Mouse (Mus musculus): ENCODE measurements around the gene Slc24a3. TPM values are rescaled to one million over a fixed set of nuclear protein-coding genes. Genes with fewer than 3 reads are reported as not detected.

Slc24a3 gene
- polyA plus RNA-seq, 1 experiment from 2014 or later = 1.1 TPM

GRCm38 (mm10) chr2:145477484-145477883 lies 309.9 kb downstream of the Slc24a3 start:
- no peak for ATAC-seq (replicated peaks; ENCODE audit: low FRiP score)

GRCm38 (mm10) chr2:145479676-145480075 lies 312.1 kb downstream of the Slc24a3 start:
- 79% methylated on average over 2 of the region's 2 CpGs for WGBS
- Histone ChIP-seq H3K4me3 (ENCODE audit: low read depth, low read length) (no peak overlapping the region), H3K4me2 (ENCODE audit: low read depth, low read length, severe bottlenecking) (no peak overlapping the region), H3K27me3 (ENCODE audit: control insufficient read depth, insufficient read depth, low read length) (no peaks in the 10 kb centered on the region), H3K27ac (ENCODE audit: low read depth, low read length) (no peak overlapping the region), H3K9ac (ENCODE audit: low read length) (no peak overlapping the region), H3K9me3 (ENCODE audit: control insufficient read depth, low read length) (no peaks in the 10 kb centered on the region), H3K36me3 (ENCODE audit: control insufficient read depth, insufficient read depth, low read length) (no peaks in the 10 kb centered on the region), H3K4me1 (replicated peaks; ENCODE audit: control insufficient read depth, insufficient read depth, low read length) (no peaks in the 10 kb centered on the region)
- ATAC-seq (replicated peaks; ENCODE audit: low FRiP score) = no peak
- no peak for DNase-seq (ENCODE audit: low spot score)

More at GRCm38 (mm10) chr2:145477484-145477883, 309.9 kb downstream of the Slc24a3 start:
- 54% methylated on average over 2 of the region's 2 CpGs for WGBS
- no peaks in the 10 kb centered on the region for H3K9me3 ChIP-seq (ENCODE audit: control insufficient read depth, low read length)
- H3K27me3 ChIP-seq (ENCODE audit: control insufficient read depth, insufficient read depth, low read length) = no peaks in the 10 kb centered on the region
- H3K4me1 ChIP-seq (replicated peaks; ENCODE audit: control insufficient read depth, insufficient read depth, low read length) = no peaks in the 10 kb centered on the region
- no peak overlapping the region for H3K4me2 ChIP-seq (ENCODE audit: low read depth, low read length, severe bottlenecking)
- no peaks in the 10 kb centered on the region for H3K36me3 ChIP-seq (ENCODE audit: control insufficient read depth, insufficient read depth, low read length)
- H3K9ac ChIP-seq (ENCODE audit: low read length) = no peak overlapping the region
- no peak for DNase-seq (ENCODE audit: low spot score)
- H3K4me3 ChIP-seq (ENCODE audit: low read depth, low read length) = no peak overlapping the region
- H3K27ac ChIP-seq (ENCODE audit: low read depth, low read length) = no peak overlapping the region

- no peaks in the 10 kb centered on the region for H3K4me1 ChIP-seq (replicated peaks; ENCODE audit: control insufficient read depth, insufficient read depth, low read length)
- H3K36me3 ChIP-seq (ENCODE audit: control insufficient read depth, insufficient read depth, low read length) = no peaks in the 10 kb centered on the region
- H3K4me3 ChIP-seq (ENCODE audit: low read depth, low read length) = no peak overlapping the region
- H3K9me3 ChIP-seq (ENCODE audit: control insufficient read depth, low read length) = no peaks in the 10 kb centered on the region
- H3K4me2 ChIP-seq (ENCODE audit: low read depth, low read length, severe bottlenecking) = no peak overlapping the region
- no peak overlapping the region for H3K9ac ChIP-seq (ENCODE audit: low read length)
- H3K27ac ChIP-seq (ENCODE audit: low read depth, low read length) = no peak overlapping the region
- DNase-seq (ENCODE audit: low spot score) = no peak
- ATAC-seq (replicated peaks; ENCODE audit: low FRiP score) = no peak
- H3K27me3 ChIP-seq (ENCODE audit: control insufficient read depth, insufficient read depth, low read length) = no peaks in the 10 kb centered on the region
Observed at GRCm38 (mm10) chr2:145500231-145500630, 332.7 kb downstream of the Slc24a3 start.

DNA sequence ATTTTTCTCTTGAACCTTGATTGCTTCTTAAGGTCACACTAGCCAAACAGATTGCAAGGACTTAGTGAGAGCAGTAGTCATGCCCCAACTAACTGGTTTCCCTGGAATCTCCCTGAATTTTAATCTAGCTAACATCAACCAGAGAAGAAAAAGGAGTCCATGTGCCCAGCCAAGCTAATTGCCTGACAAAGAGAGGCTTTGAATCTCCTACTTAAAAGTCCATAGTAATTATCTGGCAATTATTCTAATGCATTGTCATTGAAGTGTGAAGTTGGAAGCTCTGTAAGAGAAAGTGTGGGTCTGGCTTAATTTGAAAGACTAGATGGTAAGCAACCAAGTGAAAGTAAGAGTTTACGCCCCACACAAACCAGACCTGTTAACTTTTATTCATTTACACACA lies 333.9 kb downstream of the Slc24a3 start:
- Histone ChIP-seq H3K9ac (ENCODE audit: low read length) (no peak overlapping the region), H3K4me2 (ENCODE audit: low read depth, low read length, severe bottlenecking) (no peak overlapping the region), H3K27me3 (ENCODE audit: control insufficient read depth, insufficient read depth, low read length) (no peaks in the 10 kb centered on the region), H3K9me3 (ENCODE audit: control insufficient read depth, low read length) (no peaks in the 10 kb centered on the region), H3K4me3 (ENCODE audit: low read depth, low read length) (no peak overlapping the region), H3K4me1 (replicated peaks; ENCODE audit: control insufficient read depth, insufficient read depth, low read length) (no peaks in the 10 kb centered on the region), H3K36me3 (ENCODE audit: control insufficient read depth, insufficient read depth, low read length) (no peaks in the 10 kb centered on the region), H3K27ac (ENCODE audit: low read depth, low read length) (no peak overlapping the region)
- WGBS = 56% methylated on average over 1 of the region's 1 CpGs
- ATAC-seq (replicated peaks; ENCODE audit: low FRiP score) (peak; percentile 42; the same call in 1 of the 2 replicates), DNase-seq (ENCODE audit: low spot score) (no peak)

DNA sequence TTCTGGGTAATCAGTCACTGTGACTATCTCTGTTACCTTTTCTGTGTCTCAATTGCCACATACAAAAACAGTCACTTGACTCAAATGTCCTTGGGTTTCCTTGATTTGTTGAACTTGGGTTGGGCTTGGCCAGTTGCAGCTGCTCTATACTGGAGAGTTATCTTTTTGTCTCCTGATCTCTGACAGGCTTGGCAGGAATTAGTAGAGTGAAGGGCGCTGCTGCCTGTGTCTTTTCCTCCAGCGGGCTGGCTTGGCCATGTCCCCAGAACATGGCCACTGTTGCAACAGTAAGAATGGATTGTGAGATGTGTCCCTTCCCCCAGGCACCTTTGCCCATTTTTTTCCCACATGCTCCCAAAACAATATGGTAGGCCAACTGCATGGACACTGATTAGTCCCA lies 340.1 kb downstream of the Slc24a3 start:
- Histone ChIP-seq H3K4me3 (ENCODE audit: low read depth, low read length) (no peak overlapping the region), H3K27me3 (ENCODE audit: control insufficient read depth, insufficient read depth, low read length) (no peaks in the 10 kb centered on the region), H3K27ac (ENCODE audit: low read depth, low read length) (no peak overlapping the region), H3K9ac (ENCODE audit: low read length) (no peak overlapping the region), H3K9me3 (ENCODE audit: control insufficient read depth, low read length) (no peaks in the 10 kb centered on the region), H3K36me3 (ENCODE audit: control insufficient read depth, insufficient read depth, low read length) (no peaks in the 10 kb centered on the region), H3K4me1 (replicated peaks; ENCODE audit: control insufficient read depth, insufficient read depth, low read length) (no peaks in the 10 kb centered on the region), H3K4me2 (ENCODE audit: low read depth, low read length, severe bottlenecking) (no peak overlapping the region)
- 86% methylated on average over 2 of the region's 2 CpGs for WGBS
- DNase-seq (ENCODE audit: low spot score) = no peak
- no peak for ATAC-seq (replicated peaks; ENCODE audit: low FRiP score)

GRCm38 (mm10) chr2:145510650-145511225 lies 343.2 kb downstream of the Slc24a3 start:
- no peak for ATAC-seq (replicated peaks; ENCODE audit: low FRiP score)
- Histone ChIP-seq H3K4me1 (replicated peaks; ENCODE audit: control insufficient read depth, insufficient read depth, low read length) (no peaks in the 10 kb centered on the region), H3K4me2 (ENCODE audit: low read depth, low read length, severe bottlenecking) (no peak overlapping the region), H3K4me3 (ENCODE audit: low read depth, low read length) (no peak overlapping the region), H3K9ac (ENCODE audit: low read length) (no peak overlapping the region), H3K27ac (ENCODE audit: low read depth, low read length) (no peak overlapping the region), H3K36me3 (ENCODE audit: control insufficient read depth, insufficient read depth, low read length) (no peaks in the 10 kb centered on the region), H3K27me3 (ENCODE audit: control insufficient read depth, insufficient read depth, low read length) (no peaks in the 10 kb centered on the region), H3K9me3 (ENCODE audit: control insufficient read depth, low read length) (no peaks in the 10 kb centered on the region)
- no peak for DNase-seq (ENCODE audit: low spot score)
- 92% methylated on average over 7 of the region's 7 CpGs for WGBS

- H3K4me1 ChIP-seq (replicated peaks; ENCODE audit: control insufficient read depth, insufficient read depth, low read length) = no peaks in the 10 kb centered on the region
- no peak overlapping the region for H3K4me3 ChIP-seq (ENCODE audit: low read depth, low read length)
- no peaks in the 10 kb centered on the region for H3K36me3 ChIP-seq (ENCODE audit: control insufficient read depth, insufficient read depth, low read length)
- H3K27me3 ChIP-seq (ENCODE audit: control insufficient read depth, insufficient read depth, low read length) = no peaks in the 10 kb centered on the region
- 83% methylated on average over 4 of the region's 4 CpGs for WGBS
- DNase-seq (ENCODE audit: low spot score) = no peak
- H3K9ac ChIP-seq (ENCODE audit: low read length) = no peak overlapping the region
- H3K4me2 ChIP-seq (ENCODE audit: low read depth, low read length, severe bottlenecking) = no peak overlapping the region
- no peak for ATAC-seq (replicated peaks; ENCODE audit: low FRiP score)
- no peak overlapping the region for H3K27ac ChIP-seq (ENCODE audit: low read depth, low read length)
- H3K9me3 ChIP-seq (ENCODE audit: control insufficient read depth, low read length) = no peaks in the 10 kb centered on the region
Observed at GRCm38 (mm10) chr2:145515956-145516355, 348.4 kb downstream of the Slc24a3 start.

DNA sequence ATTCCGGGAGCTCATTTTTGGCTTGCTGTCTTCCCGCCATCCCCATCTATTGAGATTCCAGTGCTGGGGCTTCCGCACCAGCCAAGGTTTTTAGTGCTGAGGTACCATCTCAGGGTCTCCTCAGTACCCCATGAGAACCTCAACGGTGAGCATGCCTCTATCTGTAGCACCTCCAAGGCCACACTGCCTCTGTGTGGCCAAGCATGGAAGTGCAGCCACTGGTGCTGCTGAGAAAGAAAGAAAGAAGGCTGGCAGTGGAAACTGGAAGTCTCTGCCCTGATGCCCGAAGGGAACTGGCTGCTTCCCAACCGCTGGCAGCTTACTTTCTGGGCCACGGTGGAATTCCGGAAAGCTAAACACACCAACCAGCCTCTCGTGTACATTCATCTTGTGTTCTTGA lies 349.8 kb downstream of the Slc24a3 start:
- no peak overlapping the region for H3K27ac ChIP-seq (ENCODE audit: low read depth, low read length)
- H3K4me2 ChIP-seq (ENCODE audit: low read depth, low read length, severe bottlenecking) = no peak overlapping the region
- ATAC-seq (replicated peaks; ENCODE audit: low FRiP score) (peak; percentile 74), DNase-seq (ENCODE audit: low spot score) (peak; percentile 69)
- H3K9me3 ChIP-seq (ENCODE audit: control insufficient read depth, low read length) = no peaks in the 10 kb centered on the region
- H3K4me3 ChIP-seq (ENCODE audit: low read depth, low read length) = no peak overlapping the region
- no peaks in the 10 kb centered on the region for H3K4me1 ChIP-seq (replicated peaks; ENCODE audit: control insufficient read depth, insufficient read depth, low read length)
- no peak overlapping the region for H3K9ac ChIP-seq (ENCODE audit: low read length)
- no peaks in the 10 kb centered on the region for H3K27me3 ChIP-seq (ENCODE audit: control insufficient read depth, insufficient read depth, low read length)
- WGBS = 60% methylated on average over 9 of the region's 9 CpGs
- H3K36me3 ChIP-seq (ENCODE audit: control insufficient read depth, insufficient read depth, low read length) = no peaks in the 10 kb centered on the region

- H3K4me1 ChIP-seq (replicated peaks; ENCODE audit: control insufficient read depth, insufficient read depth, low read length) = no peaks in the 10 kb centered on the region
- H3K9ac ChIP-seq (ENCODE audit: low read length) = no peak overlapping the region
- DNase-seq (ENCODE audit: low spot score) (no peak), ATAC-seq (replicated peaks; ENCODE audit: low FRiP score) (no peak)
- no peak overlapping the region for H3K4me2 ChIP-seq (ENCODE audit: low read depth, low read length, severe bottlenecking)
- no peaks in the 10 kb centered on the region for H3K9me3 ChIP-seq (ENCODE audit: control insufficient read depth, low read length)
- no peak overlapping the region for H3K4me3 ChIP-seq (ENCODE audit: low read depth, low read length)
- no peaks in the 10 kb centered on the region for H3K36me3 ChIP-seq (ENCODE audit: control insufficient read depth, insufficient read depth, low read length)
- no peak overlapping the region for H3K27ac ChIP-seq (ENCODE audit: low read depth, low read length)
- H3K27me3 ChIP-seq (ENCODE audit: control insufficient read depth, insufficient read depth, low read length) = no peaks in the 10 kb centered on the region
- WGBS = 69% methylated on average over 3 of the region's 3 CpGs
Observed at GRCm38 (mm10) chr2:145522017-145522416, 354.5 kb downstream of the Slc24a3 start.
